Mouse (Mus musculus): Measurements from ENCODE around the gene Tex2. TPM values are rescaled to one million over a fixed set of nuclear protein-coding genes. Genes with fewer than 3 reads are reported as not detected.
A peak's percentile ranks its signal among the peaks of the same experiment; 100 is the strongest.

Gene Tex2
- total RNA-seq, 1 experiment: 34.4 TPM

GRCm38 (mm10) chr11:106559773-106560172, 53.5 kb downstream of the Tex2 start:
- H3K9me3 ChIP-seq (ENCODE audit: control insufficient read depth, insufficient read depth, low read depth, low read length): no peaks in the 10 kb centered on the region
- TF ChIP-seq CHD2 (IDR thresholded peaks at IDR 0.05; ENCODE audit: low read depth, low read length) (no peak), MAFK (IDR thresholded peaks at IDR 0.05; ENCODE audit: insufficient read depth, low read depth, low read length) (no peak), ZNF384 (IDR thresholded peaks at IDR 0.05; ENCODE audit: low read depth, low read length) (no peak), HCFC1 (IDR thresholded peaks at IDR 0.05; ENCODE audit: borderline replicate concordance, insufficient read depth, low read length) (no peak), ZC3H11A (IDR thresholded peaks at IDR 0.05; ENCODE audit: borderline replicate concordance, low read depth, low read length) (no peak)
- no peak overlapping the region for H3K27ac ChIP-seq (ENCODE audit: insufficient read depth, low read depth, low read length, poor library complexity, severe bottlenecking)
- no peak overlapping the region for H3K9ac ChIP-seq (ENCODE audit: insufficient read depth, low read depth, low read length, poor library complexity, severe bottlenecking)
- H3K4me1 ChIP-seq (ENCODE audit: control insufficient read depth in 2 of 2, insufficient read depth in 2 of 2, low read length in 2 of 2, poor library complexity in 1 of 2): peaks cover 10 to 25% of the 10 kb centered on the region in 2 experiments
- DNase-seq (ENCODE audit: low read depth, low spot score): no peak
- in situ Hi-C loops (cut with MboI; ENCODE audit: low sequenced_read_pairs in 2 of 2, unreplicated experiment in 2 of 2): no loop called here
- H3K4me3 ChIP-seq (ENCODE audit: insufficient read depth in 1 of 2, low read depth in 1 of 2, low read length in 2 of 2, poor library complexity in 1 of 2, severe bottlenecking in 1 of 2): no peak overlapping the region
- H3K36me3 ChIP-seq (ENCODE audit: control insufficient read depth, insufficient read depth, low read length, poor library complexity, severe bottlenecking): peaks cover 2% of the 10 kb centered on the region; the same call in 1 of the 2 replicates

- no peak for DNase-seq (ENCODE audit: low read depth, low spot score)
- no peak overlapping the region for H3K4me3 ChIP-seq (ENCODE audit: insufficient read depth in 1 of 2, low read depth in 1 of 2, low read length in 2 of 2, poor library complexity in 1 of 2, severe bottlenecking in 1 of 2)
- in situ Hi-C loops (cut with MboI; ENCODE audit: low sequenced_read_pairs in 2 of 2, unreplicated experiment in 2 of 2): no loop called here
- peaks cover 12 to 28% of the 10 kb centered on the region in 2 experiments for H3K4me1 ChIP-seq (ENCODE audit: control insufficient read depth in 2 of 2, insufficient read depth in 2 of 2, low read length in 2 of 2, poor library complexity in 1 of 2)
- TF ChIP-seq ZNF384 (IDR thresholded peaks at IDR 0.05; ENCODE audit: low read depth, low read length) (no peak), ZC3H11A (IDR thresholded peaks at IDR 0.05; ENCODE audit: borderline replicate concordance, low read depth, low read length) (no peak), MAFK (IDR thresholded peaks at IDR 0.05; ENCODE audit: insufficient read depth, low read depth, low read length) (no peak), HCFC1 (IDR thresholded peaks at IDR 0.05; ENCODE audit: borderline replicate concordance, insufficient read depth, low read length) (no peak), CHD2 (IDR thresholded peaks at IDR 0.05; ENCODE audit: low read depth, low read length) (no peak)
- H3K36me3 ChIP-seq (ENCODE audit: control insufficient read depth, insufficient read depth, low read length, poor library complexity, severe bottlenecking): no peaks in the 10 kb centered on the region
- H3K9ac ChIP-seq (ENCODE audit: insufficient read depth, low read depth, low read length, poor library complexity, severe bottlenecking): no peak overlapping the region
- H3K27ac ChIP-seq (ENCODE audit: insufficient read depth, low read depth, low read length, poor library complexity, severe bottlenecking): no peak overlapping the region
- H3K9me3 ChIP-seq (ENCODE audit: control insufficient read depth, insufficient read depth, low read depth, low read length): no peaks in the 10 kb centered on the region
These were observed 55.2 kb downstream of the Tex2 start for GRCm38 (mm10) chr11:106558008-106558407.

- no peaks in the 10 kb centered on the region for H3K9me3 ChIP-seq (ENCODE audit: control insufficient read depth, insufficient read depth, low read depth, low read length)
- no peak overlapping the region for H3K4me3 ChIP-seq (ENCODE audit: insufficient read depth in 1 of 2, low read depth in 1 of 2, low read length in 2 of 2, poor library complexity in 1 of 2, severe bottlenecking in 1 of 2)
- in situ Hi-C loops (cut with MboI; ENCODE audit: low sequenced_read_pairs in 2 of 2, unreplicated experiment in 2 of 2): no loop called here
- no peak for TF ChIP-seq CHD2 (IDR thresholded peaks at IDR 0.05; ENCODE audit: low read depth, low read length)
- TF ChIP-seq ZC3H11A (IDR thresholded peaks at IDR 0.05; ENCODE audit: borderline replicate concordance, low read depth, low read length): no peak
- no peak for TF ChIP-seq ZNF384 (IDR thresholded peaks at IDR 0.05; ENCODE audit: low read depth, low read length)
- TF ChIP-seq MAFK (IDR thresholded peaks at IDR 0.05; ENCODE audit: insufficient read depth, low read depth, low read length): no peak
- TF ChIP-seq HCFC1 (IDR thresholded peaks at IDR 0.05; ENCODE audit: borderline replicate concordance, insufficient read depth, low read length): no peak
- no peaks in the 10 kb centered on the region for H3K36me3 ChIP-seq (ENCODE audit: control insufficient read depth, insufficient read depth, low read length, poor library complexity, severe bottlenecking)
- H3K9ac ChIP-seq (ENCODE audit: insufficient read depth, low read depth, low read length, poor library complexity, severe bottlenecking): no peak overlapping the region
- H3K4me1 ChIP-seq (ENCODE audit: control insufficient read depth in 2 of 2, insufficient read depth in 2 of 2, low read length in 2 of 2, poor library complexity in 1 of 2): peaks cover 12 to 28% of the 10 kb centered on the region in 2 experiments
- H3K27ac ChIP-seq (ENCODE audit: insufficient read depth, low read depth, low read length, poor library complexity, severe bottlenecking): peak overlapping the region; percentile 35; the same call in 1 of the 2 replicates
- DNase-seq (ENCODE audit: low read depth, low spot score): no peak
These were observed 55.8 kb downstream of the Tex2 start for GRCm38 (mm10) chr11:106557398-106557797.

GRCm38 (mm10) chr11:106556689-106557088, 56.5 kb downstream of the Tex2 start:
- no peak overlapping the region for H3K4me3 ChIP-seq (ENCODE audit: insufficient read depth in 1 of 2, low read depth in 1 of 2, low read length in 2 of 2, poor library complexity in 1 of 2, severe bottlenecking in 1 of 2)
- H3K9ac ChIP-seq (ENCODE audit: insufficient read depth, low read depth, low read length, poor library complexity, severe bottlenecking): no peak overlapping the region
- peaks cover 12 to 29% of the 10 kb centered on the region in 2 experiments for H3K4me1 ChIP-seq (ENCODE audit: control insufficient read depth in 2 of 2, insufficient read depth in 2 of 2, low read length in 2 of 2, poor library complexity in 1 of 2)
- H3K36me3 ChIP-seq (ENCODE audit: control insufficient read depth, insufficient read depth, low read length, poor library complexity, severe bottlenecking): peaks cover 1% of the 10 kb centered on the region; the same call in 1 of the 2 replicates
- DNase-seq (ENCODE audit: low read depth, low spot score): no peak
- H3K27ac ChIP-seq (ENCODE audit: insufficient read depth, low read depth, low read length, poor library complexity, severe bottlenecking): peak overlapping the region; percentile 35; the same call in 1 of the 2 replicates
- in situ Hi-C loops (cut with MboI; ENCODE audit: low sequenced_read_pairs in 2 of 2, unreplicated experiment in 2 of 2): no loop called here
- TF ChIP-seq ZNF384 (IDR thresholded peaks at IDR 0.05; ENCODE audit: low read depth, low read length): no peak
- no peak for TF ChIP-seq MAFK (IDR thresholded peaks at IDR 0.05; ENCODE audit: insufficient read depth, low read depth, low read length)
- TF ChIP-seq CHD2 (IDR thresholded peaks at IDR 0.05; ENCODE audit: low read depth, low read length): no peak
- TF ChIP-seq HCFC1 (IDR thresholded peaks at IDR 0.05; ENCODE audit: borderline replicate concordance, insufficient read depth, low read length): no peak
- no peaks in the 10 kb centered on the region for H3K9me3 ChIP-seq (ENCODE audit: control insufficient read depth, insufficient read depth, low read depth, low read length)
